Comparison of ENCODE assay signal across 8 mouse cellular contexts in the genomic region with DNA sequence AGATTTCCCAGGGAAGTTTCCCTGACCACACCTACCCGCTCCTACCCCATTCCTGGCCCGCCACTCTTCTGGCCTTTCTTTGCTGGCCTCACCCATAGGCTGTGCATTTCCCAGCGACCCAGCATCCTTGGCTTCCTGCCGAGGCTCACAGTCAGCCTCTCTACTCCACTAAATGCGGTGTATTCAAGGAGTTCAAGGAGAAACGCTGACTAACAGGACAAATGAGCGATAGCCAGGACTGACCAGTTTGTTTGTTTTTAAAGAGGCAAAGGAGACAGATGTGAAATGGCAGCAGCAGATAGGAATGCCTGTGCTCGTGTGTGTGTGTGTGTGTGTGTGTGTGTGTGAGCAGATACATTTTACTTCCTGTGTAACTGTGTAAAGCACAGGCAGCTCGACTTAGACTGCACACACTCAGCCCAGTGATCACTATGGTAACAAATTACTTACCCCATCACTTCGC. TPM values are rescaled to one million over a fixed set of nuclear protein-coding genes. Genes with fewer than 3 reads are reported as not detected.
DNase-seq lines count a peak whose midpoint lies in the region; ATAC-seq and TF ChIP-seq lines count a peak whose summit lies in the region.

No protein-coding gene starts in this region.

- H3K79me2 ChIP-seq in C2C12 (ENCODE audit: control insufficient read depth, insufficient read depth), result peaks cover 78% of the 10 kb centered on the region

- peak overlapping the region; percentile 28; the same call in 1 of the 2 replicates for H3K27ac ChIP-seq in embryonic fibroblast, embryonic 13.5 days (ENCODE audit: insufficient read depth, low read length)
- H3K27ac ChIP-seq in intestine, embryonic 14.5 days (ENCODE audit: low read depth), result peak overlapping the region; percentile 48

- no peak overlapping the region for H3K4me3 ChIP-seq in C2C12 (ENCODE audit: insufficient read depth, poor library complexity, severe bottlenecking)
- no peak overlapping the region for H3K4me3 ChIP-seq in embryonic fibroblast, embryonic 13.5 days (ENCODE audit: insufficient read depth, low read length)
- H3K4me3 ChIP-seq in intestine, embryonic 14.5 days (ENCODE audit: low read depth, low read length), result no peak overlapping the region

- H3K9ac ChIP-seq in intestine, embryonic 14.5 days (ENCODE audit: low read length), result no peak overlapping the region

- peaks cover 54% of the 10 kb centered on the region for H3K79me3 ChIP-seq in C2C12 (ENCODE audit: low read depth)

- no peaks in the 10 kb centered on the region for H3K9me3 ChIP-seq in intestine, embryonic 14.5 days (ENCODE audit: control insufficient read depth, low read length)

- TF ChIP-seq POLR2A in embryonic fibroblast, embryonic 13.5 days (IDR thresholded peaks at IDR 0.05; ENCODE audit: low read depth, low read length), result no peak

- H3K27me3 ChIP-seq in C2C12 (ENCODE audit: control insufficient read depth, insufficient read depth, insufficient read length), result no peaks in the 10 kb centered on the region
- no peaks in the 10 kb centered on the region for H3K27me3 ChIP-seq in intestine, embryonic 14.5 days (replicated peaks; ENCODE audit: control insufficient read depth, insufficient read depth, low read length)

- 20% methylated on average over 10 of the region's 10 CpGs for WGBS in intestine, embryonic 14.5 days

- no peak for TF ChIP-seq CTCF in C2C12 (IDR thresholded peaks at IDR 0.05; ENCODE audit: control insufficient read depth, insufficient read depth, insufficient read length)
- TF ChIP-seq CTCF in embryonic fibroblast, embryonic 13.5 days (IDR thresholded peaks at IDR 0.05; ENCODE audit: borderline replicate concordance, insufficient read depth, low read length), result no peak

- H3K4me2 ChIP-seq in intestine, embryonic 14.5 days (ENCODE audit: low read length), result no peak overlapping the region

- ATAC-seq in intestine, embryonic 14.5 days (replicated peaks; ENCODE audit: low FRiP score, low TSS enrichment, low read depth), result peak; percentile 53
- ATAC-seq in CD4-positive, CD25-positive, alpha-beta regulatory T cell, adult 4 months, result no peak

- H3ac ChIP-seq in C2C12 (ENCODE audit: control insufficient read depth, insufficient read length, low read depth), result no peak overlapping the region

- H3K4me1 ChIP-seq in embryonic fibroblast, embryonic 13.5 days (ENCODE audit: control insufficient read depth, insufficient read depth, low read length), result peaks cover 3% of the 10 kb centered on the region
- H3K4me1 ChIP-seq in intestine, embryonic 14.5 days (replicated peaks; ENCODE audit: control insufficient read depth, insufficient read depth, low read length), result peaks cover 10% of the 10 kb centered on the region; the same call in 1 of the 2 replicates

- peak; percentile 80 for DNase-seq in 3T3-L1 (ENCODE audit: low read depth, low spot score)
- DNase-seq in intestine, embryonic 14.5 days (ENCODE audit: low spot score), result peak; percentile 56
- DNase-seq in lung, postnatal 4 days, result peak; percentile 68 to 81
- DNase-seq in thymus, postnatal 36 days, result no peak
- no peak for DNase-seq in right cerebral cortex, adult 18-20 months

- H3K36me3 ChIP-seq in C2C12 (ENCODE audit: control insufficient read depth, insufficient read depth), result peaks cover 28% of the 10 kb centered on the region
- H3K36me3 ChIP-seq in intestine, embryonic 14.5 days (ENCODE audit: control insufficient read depth, insufficient read depth, low read length), result peaks cover 11% of the 10 kb centered on the region

TF ChIP-seq in C2C12, 6 proteins besides CTCF, POLR2A, EP300 and RAD21:
- no peak for TF ChIP-seq CEBPB (IDR thresholded peaks at IDR 0.05; ENCODE audit: low read depth)
- TF ChIP-seq MAX (IDR thresholded peaks at IDR 0.05), result no peak
- peak; percentile 7 for TF ChIP-seq MYOD1 (IDR thresholded peaks at IDR 0.05; ENCODE audit: control insufficient read depth, insufficient read length, low read depth)
- TF ChIP-seq USF1 (IDR thresholded peaks at IDR 0.05; ENCODE audit: low read depth), result no peak

RNA-seq across cellular contexts. Expression of a gene that starts 9.3 kb away (rescaled TPM):
- 32.4 TPM for polyA plus RNA-seq in C2C12 (2012; fragmentation: generic; extraction: Trizol)
- 112 and 129 TPM in 2 replicates for polyA plus RNA-seq in embryonic fibroblast, embryonic 13.5 days (2011; ENCODE audit: insufficient read length, low read depth, missing spikeins)
- polyA plus RNA-seq in intestine, embryonic 14.5 days (2014; fragmentation: Nextera tagmentation; extraction: Ambion mirVana), result 41.4 and 44.6 TPM in 2 replicates
- polyA plus RNA-seq in CD4-positive, CD25-positive, alpha-beta regulatory T cell, adult 4 months (2017; shearing (Covaris generic)), result 10 to 100 TPM; 13.5 to 15.9 TPM

Comparison
In these comparisons a context has a peak if more than half of its experiments do, and no peak if none do; other contexts are left out.
1. DNase-seq: peak in 3T3-L1 (single experiment), intestine, embryonic 14.5 days (single experiment) and lung, postnatal 4 days (2 of 2); none in thymus, postnatal 36 days (0 of 2) and right cerebral cortex, adult 18-20 months (single experiment).